Mouse (Mus musculus) cerebellum, adult 11 months (tissue): ENCODE measurements at regions not wholly inside any gene's neighbourhood (a gene's known extent, or its start where the extent isn't known, plus 50 kb on each side); places are given as distances from the start of the nearest gene placed in this dataset.
"Not testable (repeated sequence)": the region's sequence is repeated elsewhere in the genome, so short reads cannot be mapped to it uniquely, and the experiment has no call there.

Experiments used
- DNase-seq: peaks from one replicate; pipeline ENCODE4 v3.0.0; 2022

DNA sequence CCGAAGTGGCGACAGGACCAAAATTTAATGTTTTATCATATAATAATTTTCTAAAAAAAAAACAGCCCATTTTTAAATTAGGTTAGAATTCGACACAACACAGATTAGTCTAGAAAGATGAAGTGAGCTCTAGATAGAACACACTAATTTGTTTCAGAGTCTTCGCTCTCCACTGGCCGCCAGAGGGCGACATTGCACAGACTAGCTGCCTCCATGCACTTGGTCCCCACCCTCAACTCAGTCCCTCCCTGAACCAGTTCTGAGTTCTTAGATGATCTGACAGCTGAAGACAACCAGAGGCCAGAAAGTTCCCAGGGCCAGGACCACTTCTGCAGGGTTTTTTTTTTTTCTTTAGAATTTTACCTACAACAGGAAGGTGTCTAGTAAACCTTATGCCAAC lies 296.3 kb upstream of the Olfr1507 start:
- DNase-seq, result not testable (repeated sequence)

DNA sequence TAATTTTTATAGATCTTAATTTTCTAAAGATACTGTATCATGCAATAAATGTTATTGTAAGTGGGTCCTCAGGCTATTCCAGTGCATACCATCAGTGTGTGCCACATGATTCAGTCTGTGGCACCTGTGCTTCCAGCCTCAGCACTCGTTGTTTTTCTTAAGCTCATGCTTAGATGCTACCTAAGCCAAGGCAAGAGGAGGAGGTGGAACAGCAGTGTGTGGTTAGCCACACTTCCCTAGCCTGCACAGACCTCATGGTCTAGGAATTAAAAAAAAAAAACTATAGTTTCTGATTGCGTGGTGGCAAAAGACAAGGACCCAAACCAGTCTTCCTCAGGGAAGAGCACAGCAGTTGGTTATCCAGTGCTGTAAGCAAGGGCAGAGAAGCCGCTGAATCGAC lies 287.3 kb upstream of the Olfr1507 start:
- DNase-seq, result not testable (repeated sequence)

DNA sequence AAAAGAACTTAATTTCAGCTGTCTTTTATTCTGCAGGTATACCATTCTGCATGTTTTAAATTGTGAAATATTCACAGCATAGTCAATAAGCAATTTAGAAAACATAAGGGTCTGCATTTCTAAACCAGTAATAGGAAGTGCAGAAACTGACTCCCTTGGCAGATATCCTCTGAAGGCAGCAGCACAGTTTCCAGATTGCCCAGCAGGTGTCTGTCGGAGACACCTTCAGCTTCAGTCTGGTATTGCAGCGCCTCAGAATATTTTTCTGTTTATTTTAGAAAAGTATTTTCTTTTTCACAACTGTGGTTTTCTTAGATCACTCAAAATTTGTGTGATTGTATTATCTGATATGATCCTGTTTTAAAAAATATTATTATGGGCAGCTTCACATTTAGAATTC lies 280.3 kb upstream of the Olfr1507 start:
- not testable (repeated sequence) for DNase-seq

DNA sequence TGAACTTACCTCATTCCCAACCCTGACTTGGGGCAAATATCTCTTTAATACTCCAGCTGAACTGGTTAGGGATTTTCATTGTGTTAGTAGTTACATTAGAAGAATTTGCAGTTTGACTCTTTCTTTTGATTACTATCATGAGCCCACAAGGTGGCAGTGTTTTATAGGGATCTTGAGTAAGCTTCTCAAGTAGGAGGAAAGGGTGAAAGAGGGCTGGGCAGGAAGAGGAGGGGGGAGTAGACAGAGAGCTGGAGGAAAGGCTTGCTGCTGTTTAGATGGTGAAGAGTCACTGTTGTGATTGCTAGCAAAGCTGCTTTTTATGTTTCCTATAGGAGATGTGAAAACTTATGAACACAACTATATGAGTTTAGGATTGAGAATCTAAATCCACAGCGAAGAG lies 273.9 kb upstream of the Olfr1507 start:
- DNase-seq, result not testable (repeated sequence)

DNA sequence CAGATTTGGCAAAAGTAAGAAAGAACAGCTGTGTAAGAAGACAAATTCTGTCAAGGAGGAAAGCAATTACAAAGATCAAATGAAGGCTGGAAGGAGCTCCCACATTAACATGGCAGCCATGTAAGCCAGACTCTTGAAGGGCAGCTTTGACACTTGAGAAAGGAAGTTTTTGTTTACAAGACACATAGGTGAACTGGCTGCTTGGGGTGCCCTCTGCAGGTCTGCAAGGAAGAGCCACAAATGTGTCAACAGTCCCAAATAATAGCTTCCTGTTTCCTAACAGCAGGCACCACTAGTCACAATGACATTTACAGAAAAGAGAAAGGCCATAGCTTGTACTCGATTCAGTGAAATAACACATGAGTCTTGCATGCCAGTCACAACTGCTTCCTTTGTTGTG lies 256.6 kb upstream of the Olfr1507 start:
- DNase-seq, result not testable (repeated sequence)

DNA sequence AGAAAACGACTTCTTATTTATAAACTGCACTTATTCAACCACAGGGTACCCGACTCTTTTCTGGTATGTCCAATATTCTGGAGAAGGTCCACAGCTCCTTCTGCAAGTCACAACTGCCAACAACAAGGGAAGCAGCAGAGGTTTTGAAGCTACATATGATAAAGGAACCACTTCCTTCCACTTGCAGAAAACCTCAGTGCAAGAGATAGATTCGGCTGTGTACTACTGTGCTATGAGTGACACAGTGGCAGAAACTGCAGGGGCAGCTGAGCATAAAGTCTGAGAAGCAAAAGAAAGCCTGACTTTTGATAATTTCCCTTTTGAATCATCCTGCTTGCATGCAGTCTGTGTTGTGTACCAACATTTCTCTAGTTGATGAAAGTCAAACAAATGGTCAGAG lies 231.1 kb upstream of the Olfr1507 start:
- DNase-seq, result not testable (repeated sequence)

DNA sequence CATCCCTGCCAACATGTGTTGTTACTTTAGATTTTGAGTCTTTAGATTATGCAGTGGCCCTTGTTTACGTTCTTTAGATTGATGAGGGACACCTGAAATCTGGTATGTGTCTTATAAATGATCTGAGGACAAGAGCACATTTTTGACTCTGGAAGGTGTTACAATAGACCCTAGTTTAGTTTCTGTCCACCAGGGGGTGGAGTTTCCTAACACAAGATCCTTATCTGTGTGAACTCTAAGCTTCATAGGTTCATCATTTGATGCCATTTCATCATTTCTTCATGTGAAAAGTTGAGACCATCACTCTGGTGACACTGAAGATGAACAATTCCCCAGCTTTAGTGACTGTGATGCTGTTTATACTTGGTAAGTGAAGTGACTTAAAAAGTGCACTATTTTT lies 229.4 kb upstream of the Olfr1507 start:
- DNase-seq, result not testable (repeated sequence)

DNA sequence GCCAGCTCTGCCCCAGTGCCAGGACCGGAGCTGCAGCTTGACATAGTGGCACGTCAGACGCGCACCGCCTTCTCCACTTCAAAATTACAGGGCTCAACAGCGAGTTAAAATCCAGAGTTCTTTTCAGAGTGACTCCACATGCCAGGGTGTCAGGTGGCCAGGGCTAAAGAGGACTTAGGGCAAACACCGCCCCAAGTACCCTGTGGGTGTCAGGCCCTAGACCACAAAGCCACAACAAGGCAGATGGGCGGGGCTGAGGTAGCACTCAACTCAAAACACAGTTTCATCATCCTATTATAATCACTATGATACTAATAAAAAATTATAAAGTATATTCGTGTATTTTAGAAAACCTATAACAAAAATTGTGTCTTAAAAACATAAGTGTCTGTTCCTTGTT lies 225.1 kb upstream of the Olfr1507 start:
- no peak for DNase-seq

DNA sequence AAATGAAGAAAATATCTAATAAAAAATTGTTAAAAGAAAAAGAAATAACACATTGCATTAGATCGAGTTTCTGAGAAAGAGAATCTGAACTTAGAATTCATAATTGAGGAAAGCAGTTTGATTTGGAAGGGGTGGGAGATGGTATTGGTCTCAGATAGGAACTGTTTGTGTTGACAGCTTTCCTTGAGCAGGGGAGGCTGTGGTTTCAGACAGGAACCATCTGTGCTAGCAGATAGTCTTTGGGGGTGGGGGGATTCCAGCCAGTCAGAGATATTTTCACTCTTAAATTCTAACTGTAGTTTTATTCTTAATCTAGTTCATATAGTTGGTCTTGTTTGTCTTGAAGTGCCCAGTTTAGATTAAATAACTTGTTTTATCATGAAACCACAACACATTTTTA lies 205.3 kb upstream of the Olfr1507 start:
- DNase-seq, result not testable (repeated sequence)

DNA sequence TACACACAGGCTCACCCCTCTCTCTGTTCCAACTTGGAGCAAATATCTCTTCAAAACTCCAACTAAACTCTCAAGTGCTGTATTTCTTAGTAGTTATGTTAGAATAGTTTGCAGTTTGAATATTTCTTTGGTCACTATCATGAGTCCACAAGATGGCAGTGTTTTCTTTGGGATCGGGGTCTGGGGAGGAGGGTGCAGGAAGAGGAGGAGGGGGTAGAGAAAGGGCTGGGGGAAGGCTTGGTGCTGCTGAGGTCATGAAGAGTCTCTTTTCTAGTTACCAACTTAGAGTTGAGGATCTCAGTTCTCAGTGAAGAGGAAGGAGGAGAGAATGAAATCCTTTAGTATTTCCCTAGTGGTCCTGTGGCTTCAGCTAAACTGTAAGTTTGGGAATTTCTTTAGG lies 188.1 kb upstream of the Olfr1507 start:
- DNase-seq, result not testable (repeated sequence)

DNA sequence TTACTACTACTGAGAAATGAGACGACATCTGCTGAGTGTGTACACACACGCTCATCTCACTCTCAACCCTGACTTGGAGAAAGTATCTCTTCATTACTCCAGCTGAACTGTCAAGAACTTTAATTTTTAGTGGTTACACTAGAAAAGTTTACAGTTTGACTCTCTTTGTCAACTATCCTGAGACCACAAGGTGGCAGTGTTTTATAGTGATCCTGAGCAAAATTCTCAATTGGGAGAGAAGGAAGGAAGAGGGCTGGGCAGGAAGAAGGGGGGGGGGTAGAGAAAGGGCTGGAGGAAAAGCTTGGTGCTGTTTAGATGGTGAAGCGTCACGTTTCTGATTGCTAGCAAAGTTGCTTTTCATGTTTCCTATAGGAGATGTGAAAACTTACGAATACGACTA lies 158.8 kb upstream of the Olfr1507 start:
- no peak for DNase-seq

DNA sequence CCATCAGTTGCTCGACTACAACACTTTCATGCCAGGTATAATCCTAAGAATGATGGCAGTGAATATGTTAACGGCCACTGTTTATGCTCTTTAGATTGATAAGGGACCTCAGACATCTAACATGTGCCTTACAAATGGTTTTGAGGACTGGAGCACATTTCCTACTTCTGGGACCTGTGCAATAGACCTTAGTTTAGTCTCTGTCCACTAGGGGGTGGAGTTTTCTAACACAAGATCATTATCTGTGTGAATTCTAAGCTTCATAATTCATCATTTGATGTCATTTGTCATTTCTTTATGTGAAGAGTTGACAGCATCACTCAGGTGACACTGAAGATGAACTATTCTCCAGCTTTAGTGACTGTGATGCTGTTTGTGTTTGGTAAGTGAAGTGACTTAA lies 142.6 kb upstream of the Olfr1507 start:
- DNase-seq, result no peak

DNA sequence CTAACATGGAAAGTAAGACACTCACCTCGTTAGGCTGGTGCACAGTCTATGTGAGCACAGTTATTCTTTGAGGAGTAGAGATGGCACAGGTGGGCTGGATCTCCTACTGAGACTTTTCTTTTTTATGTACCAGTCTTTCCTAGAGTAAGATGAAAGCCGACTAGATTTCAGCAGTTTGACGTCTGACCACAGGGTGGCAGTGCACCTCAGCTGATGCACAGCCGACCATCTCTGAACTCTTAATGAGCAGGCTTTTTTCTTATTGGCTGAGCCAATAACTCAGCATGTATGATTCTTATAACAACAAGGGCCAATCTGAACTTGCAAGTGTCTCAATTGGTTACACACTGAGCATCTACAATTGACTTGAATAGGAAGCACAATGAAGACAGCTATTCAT lies 126.6 kb upstream of the Olfr1507 start:
- DNase-seq, result no peak

DNA sequence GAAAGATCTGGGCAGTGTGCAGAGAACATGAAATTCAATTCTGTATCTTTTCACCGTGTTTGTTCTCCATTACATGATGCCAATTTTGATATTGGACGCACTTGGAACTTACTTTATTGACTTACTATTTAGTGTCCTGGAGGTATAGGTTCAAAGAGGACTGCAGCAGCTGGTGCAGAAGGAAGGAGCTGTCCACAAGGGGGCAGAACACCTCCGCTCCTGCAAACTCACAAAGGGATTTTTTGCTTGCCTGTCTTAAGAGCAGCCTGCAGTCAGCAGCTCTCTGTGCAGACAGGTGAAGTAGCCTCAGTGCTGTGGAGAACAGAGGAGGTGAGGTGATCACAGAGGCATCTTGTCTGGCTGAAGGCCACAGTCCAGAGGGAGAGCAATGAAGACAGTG lies 84.8 kb upstream of the Olfr1507 start:
- no peak for DNase-seq

DNA sequence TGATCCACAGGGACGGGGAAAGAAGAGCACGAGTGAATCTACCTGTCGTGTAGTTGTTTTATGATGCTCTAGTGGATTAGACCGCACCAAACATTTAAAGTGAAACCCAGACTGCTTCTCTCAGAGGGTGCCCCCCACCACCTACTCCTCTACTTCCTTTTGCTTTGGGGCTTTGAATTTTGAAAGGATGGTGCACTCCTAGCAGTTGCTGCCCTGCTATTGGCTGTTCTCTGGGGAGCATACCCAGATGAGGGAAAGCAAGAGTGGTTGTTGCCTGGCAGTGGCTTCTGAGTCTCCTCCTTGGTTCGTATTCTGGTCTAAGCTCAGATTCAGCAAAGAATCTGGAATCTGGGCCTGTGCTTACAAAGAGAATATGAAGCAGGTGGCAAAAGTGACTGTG lies 71.4 kb upstream of the Olfr1507 start:
- no peak for DNase-seq

DNA sequence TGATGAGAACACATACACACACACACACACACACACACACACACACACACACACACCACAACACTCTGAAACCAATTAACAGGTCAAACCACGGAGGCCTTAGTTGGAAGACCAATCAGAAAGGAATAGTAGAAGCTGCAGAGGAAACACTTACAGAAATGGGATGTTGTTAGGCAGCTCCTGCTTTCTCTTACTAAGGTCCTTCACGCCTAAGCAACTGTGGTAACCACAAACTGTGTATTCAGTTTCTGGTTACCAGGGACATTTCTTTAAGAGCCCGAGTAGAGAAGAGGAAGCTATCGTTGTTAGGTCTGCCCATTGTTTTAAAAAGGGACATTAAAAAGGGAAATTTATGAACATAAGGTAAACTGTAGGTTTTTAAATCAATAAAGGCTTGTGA lies 70.1 kb upstream of the Olfr1507 start:
- no peak for DNase-seq

DNA sequence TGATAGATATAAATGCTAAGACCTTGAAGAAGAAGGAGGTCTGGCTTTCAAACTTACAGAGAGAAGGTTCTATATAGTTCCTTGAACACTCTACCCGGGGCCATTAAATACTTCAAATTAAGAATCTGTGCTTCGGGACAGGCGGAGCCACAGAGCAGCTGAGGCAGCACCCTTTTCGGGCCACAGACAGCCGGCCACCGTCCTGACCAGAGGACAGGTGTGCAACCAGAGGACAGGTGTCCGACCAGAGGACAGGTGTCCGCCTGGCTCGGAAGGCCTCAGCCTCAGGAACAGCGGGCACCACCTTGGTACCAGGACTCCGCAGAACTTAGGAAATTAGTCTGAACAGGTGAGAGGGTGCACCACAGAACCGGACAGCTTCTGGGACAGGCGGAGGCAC lies 60.8 kb upstream of the Olfr1507 start:
- DNase-seq, result not testable (repeated sequence)

DNA sequence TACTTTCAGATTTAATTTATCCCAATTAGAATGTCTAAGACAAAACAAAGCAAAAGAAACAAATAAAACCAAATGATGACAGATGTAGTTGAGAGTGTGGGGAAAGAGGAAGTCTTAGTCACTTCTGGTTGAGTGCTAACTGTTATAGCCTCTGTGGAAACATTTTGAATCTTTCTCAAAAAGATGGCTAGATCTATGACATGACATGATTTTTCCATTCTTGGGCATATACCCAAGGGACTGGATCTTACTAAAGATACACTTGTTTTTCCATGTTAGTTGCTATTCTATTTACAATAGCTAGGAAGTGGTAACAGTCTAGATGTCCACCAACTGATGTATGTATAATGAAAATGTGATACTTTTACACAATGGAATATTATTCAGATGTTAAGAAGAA lies 57.9 kb upstream of the Olfr1507 start:
- DNase-seq, result no peak

DNA sequence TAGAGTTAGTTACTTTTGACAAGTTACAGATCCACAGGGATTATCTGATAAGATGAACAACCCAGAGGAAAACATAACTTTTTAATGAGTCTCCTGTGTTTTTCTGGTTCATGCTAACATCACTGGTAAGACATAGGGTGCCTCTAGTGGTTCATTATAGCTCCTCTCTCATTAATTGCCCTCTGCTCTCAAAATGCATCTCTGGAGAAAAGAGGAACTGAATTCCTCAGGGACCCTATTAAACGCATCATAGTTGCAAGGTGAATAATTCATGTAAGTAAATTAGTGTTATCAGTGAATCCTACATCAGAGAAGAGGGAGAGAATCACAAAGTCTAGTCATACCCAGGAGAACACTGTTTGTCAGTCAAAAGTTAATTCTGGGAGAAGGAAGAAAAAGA lies 52.4 kb upstream of the Olfr1507 start:
- no peak for DNase-seq
